Mouse (Mus musculus): ENCODE data around the gene Ltbp1.

- TF ChIP-seq CTCF (IDR thresholded peaks at IDR 0.05; ENCODE audit: extremely low read depth, insufficient read length, insufficient replicate concordance, low read depth, low read length) (no peak), POLR2A (IDR thresholded peaks at IDR 0.05; ENCODE audit: low read depth, low read length) (no peak)
Observed at GRCm38 (mm10) chr17:75307070-75308011, 302.0 kb downstream of the Ltbp1 start.
